Mouse (Mus musculus): ENCODE results near the gene Rnf212.

GRCm38 (mm10) chr5:108691152-108691551, 83.6 kb downstream of the Rnf212 start:
- no peak for TF ChIP-seq CTCF (IDR thresholded peaks at IDR 0.05; ENCODE audit: extremely low read depth, insufficient read depth, insufficient read length, insufficient replicate concordance)
- TF ChIP-seq POLR2A (IDR thresholded peaks at IDR 0.05; ENCODE audit: low read depth, low read length), result no peak
